Mouse (Mus musculus): ENCODE measurements around the gene Daam1.

The Daam1 gene

GRCm38 (mm10) chr12:71969941-71970629 lies 139.2 kb downstream of the Daam1 start:
- DNase-seq (ENCODE audit: low read depth, low spot score), result peak; percentile 30

- DNase-seq (ENCODE audit: low read depth, low spot score), result no peak
Measured at GRCm38 (mm10) chr12:71970791-71971654, 140.1 kb downstream of the Daam1 start.

GRCm38 (mm10) chr12:71972126-71972525 lies 141.2 kb downstream of the Daam1 start:
- DNase-seq (ENCODE audit: low read depth, low spot score), result no peak

- DNase-seq (ENCODE audit: low read depth, low spot score), result no peak
Measured at GRCm38 (mm10) chr12:71972619-71973266, 141.9 kb downstream of the Daam1 start.

GRCm38 (mm10) chr12:71973577-71973976 lies 142.7 kb downstream of the Daam1 start:
- no peak for DNase-seq (ENCODE audit: low read depth, low spot score)

- DNase-seq (ENCODE audit: low read depth, low spot score), result no peak
Measured at GRCm38 (mm10) chr12:71975626-71976025, 144.7 kb downstream of the Daam1 start.

- no peak for DNase-seq (ENCODE audit: low read depth, low spot score)
Measured at GRCm38 (mm10) chr12:71976361-71976960, 145.6 kb downstream of the Daam1 start.

GRCm38 (mm10) chr12:71977364-71977763 lies 146.5 kb downstream of the Daam1 start:
- DNase-seq (ENCODE audit: low read depth, low spot score), result no peak

GRCm38 (mm10) chr12:71978513-71979352 lies 147.9 kb downstream of the Daam1 start:
- DNase-seq (ENCODE audit: low read depth, low spot score), result no peak

- DNase-seq (ENCODE audit: low read depth, low spot score), result no peak
Measured at GRCm38 (mm10) chr12:71980166-71980565, 149.3 kb downstream of the Daam1 start.

- no peak for DNase-seq (ENCODE audit: low read depth, low spot score)
Measured at GRCm38 (mm10) chr12:71980746-71981145, 149.9 kb downstream of the Daam1 start.

GRCm38 (mm10) chr12:71981250-71981649 lies 150.4 kb downstream of the Daam1 start:
- no peak for DNase-seq (ENCODE audit: low read depth, low spot score)

- DNase-seq (ENCODE audit: low read depth, low spot score), result no peak
Measured at GRCm38 (mm10) chr12:71981791-71982190, 150.9 kb downstream of the Daam1 start.

- peak; percentile 56 for DNase-seq (ENCODE audit: low read depth, low spot score)
Measured at GRCm38 (mm10) chr12:71983102-71983715, 152.3 kb downstream of the Daam1 start.

- no peak for DNase-seq (ENCODE audit: low read depth, low spot score)
Measured at GRCm38 (mm10) chr12:71987161-71987560, 156.3 kb downstream of the Daam1 start.

GRCm38 (mm10) chr12:71987885-71988284 lies 157.0 kb downstream of the Daam1 start:
- DNase-seq (ENCODE audit: low read depth, low spot score), result no peak

GRCm38 (mm10) chr12:71989596-71989995 lies 158.7 kb downstream of the Daam1 start:
- peak; percentile 57 for DNase-seq (ENCODE audit: low read depth, low spot score)

GRCm38 (mm10) chr12:71992599-71993210 lies 161.8 kb downstream of the Daam1 start:
- no peak for DNase-seq (ENCODE audit: low read depth, low spot score)

GRCm38 (mm10) chr12:71995831-71996230 lies 165.0 kb downstream of the Daam1 start:
- no peak for DNase-seq (ENCODE audit: low read depth, low spot score)

GRCm38 (mm10) chr12:71996920-71997319 lies 166.0 kb downstream of the Daam1 start:
- no peak for DNase-seq (ENCODE audit: low read depth, low spot score)

Measured in R1 (cell line).